Mouse (Mus musculus) right cerebral cortex, postnatal 25 days (tissue): Measurements from ENCODE around the gene Hand2.

Experiments used
- DNase-seq: peaks from one replicate; pipeline ENCODE4 v3.0.0; 2022

The Hand2 gene

GRCm38 (mm10) chr8:57343731-57344315, 23.0 kb downstream of the Hand2 start:
- DNase-seq: no peak

DNA sequence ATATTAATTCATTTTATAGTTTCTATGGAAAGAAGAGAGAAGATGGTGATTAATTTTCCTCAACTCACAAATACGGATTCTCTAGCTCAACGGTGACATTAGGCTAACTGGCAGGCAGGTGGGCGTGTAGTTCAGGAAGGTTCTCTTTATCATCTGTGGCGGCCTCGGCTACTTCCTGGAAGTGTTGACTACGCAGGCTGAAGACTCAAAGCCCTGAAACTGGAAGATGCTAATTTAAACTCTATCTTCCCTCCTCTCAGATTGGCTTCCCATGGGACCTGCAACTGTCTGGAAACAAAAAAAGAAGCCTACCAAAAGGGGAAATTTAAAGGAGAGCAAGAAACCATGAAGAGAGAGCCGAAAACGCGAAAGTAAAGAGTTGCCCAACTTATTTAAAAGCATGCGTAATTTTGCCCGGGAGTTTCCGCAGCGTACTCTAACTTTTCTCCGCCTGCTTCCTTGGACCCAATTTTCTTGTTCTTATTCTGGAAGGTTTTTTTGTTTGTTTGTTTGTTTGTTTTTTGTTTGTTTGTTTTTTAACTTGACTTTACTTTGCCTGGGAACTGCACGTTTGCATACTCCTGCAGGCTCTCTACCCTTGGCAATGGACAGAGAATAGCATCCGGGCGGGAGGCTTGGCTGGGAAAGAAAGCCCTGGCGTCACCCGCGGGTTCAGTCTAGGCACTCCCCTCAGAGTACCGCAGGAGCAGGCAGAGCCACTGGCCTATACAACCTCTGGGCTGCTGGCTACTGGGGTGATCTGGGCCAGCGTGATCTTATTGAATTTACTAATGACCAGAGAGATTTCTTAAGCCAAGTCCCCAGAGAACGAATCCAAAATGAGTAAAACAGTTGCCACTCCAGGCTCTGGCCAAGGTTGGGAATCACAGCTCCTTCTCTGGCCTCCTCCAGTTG, 24.4 kb downstream of the Hand2 start:
- DNase-seq: no peak

DNA sequence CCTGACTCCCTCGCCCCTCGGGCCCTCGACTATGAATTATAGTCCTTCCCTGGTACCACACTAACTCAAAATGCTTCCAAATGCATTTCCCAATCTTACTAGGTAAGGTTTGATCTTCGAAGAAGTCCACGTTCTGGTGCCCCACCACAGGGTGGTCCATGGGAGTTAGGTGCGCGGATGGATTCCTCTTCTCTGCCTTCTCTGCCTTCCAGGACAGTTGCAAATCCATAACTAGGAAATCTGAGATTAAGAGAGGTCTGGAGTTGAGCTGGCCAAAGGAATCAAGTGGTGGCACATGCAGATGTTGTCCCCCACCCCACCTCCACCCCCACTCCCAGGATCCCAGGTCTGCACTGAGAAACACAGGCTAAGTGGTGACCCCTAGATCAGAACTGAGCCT, 25.6 kb downstream of the Hand2 start:
- no peak for DNase-seq

DNA sequence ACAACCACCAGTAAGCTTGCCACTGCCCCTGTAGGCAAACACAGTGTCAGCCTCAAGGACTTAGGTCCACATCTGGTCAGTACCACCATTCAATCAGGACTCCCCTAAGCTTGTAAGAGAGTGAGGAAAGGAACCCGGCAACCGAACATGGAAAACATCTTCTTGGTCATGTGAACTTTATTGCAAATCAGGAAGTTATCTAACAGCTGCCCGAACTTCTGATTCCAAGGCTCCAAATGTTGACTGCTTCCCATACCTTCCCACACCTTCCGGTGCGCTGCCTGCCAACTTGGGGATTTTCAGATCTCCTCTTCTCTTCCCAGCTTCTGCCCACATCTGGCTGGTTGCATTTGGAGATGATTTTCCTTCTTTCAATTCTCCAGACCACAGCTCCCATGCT, 26.4 kb downstream of the Hand2 start:
- DNase-seq: no peak

- DNase-seq: no peak
Measured at GRCm38 (mm10) chr8:57348251-57348650, 27.5 kb downstream of the Hand2 start.

DNA sequence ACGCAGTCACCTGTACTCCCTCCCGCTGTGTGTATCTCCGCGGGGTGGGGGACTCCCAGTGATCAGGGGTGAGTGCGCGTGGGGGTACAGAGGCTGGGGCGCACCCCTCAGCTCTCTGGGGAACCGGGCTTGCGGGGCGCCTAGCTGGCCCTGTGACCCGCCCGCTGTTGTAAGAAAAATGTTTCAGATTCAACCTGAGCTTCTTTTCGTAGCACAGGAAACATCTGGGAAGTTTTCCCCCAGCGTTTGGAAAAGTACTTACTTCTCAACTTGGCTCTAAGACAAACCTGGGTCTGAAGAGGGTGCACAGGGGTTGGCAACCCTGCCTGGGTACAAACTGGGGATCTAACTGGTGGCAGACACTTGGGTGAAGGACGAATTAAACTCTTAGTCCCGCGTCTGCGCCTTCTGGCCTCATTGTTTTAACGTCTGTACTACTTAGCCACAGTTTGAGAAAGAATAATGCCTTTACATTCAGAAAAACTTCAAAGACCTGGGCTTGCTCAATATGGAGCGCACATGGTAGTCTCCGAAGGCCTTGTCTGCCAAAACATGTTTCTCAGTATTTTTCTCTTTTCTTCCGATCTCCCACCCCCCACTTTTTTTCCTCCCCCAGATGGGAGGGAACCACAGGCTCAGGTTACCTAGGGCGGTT, 28.2 kb downstream of the Hand2 start:
- no peak for DNase-seq

DNA sequence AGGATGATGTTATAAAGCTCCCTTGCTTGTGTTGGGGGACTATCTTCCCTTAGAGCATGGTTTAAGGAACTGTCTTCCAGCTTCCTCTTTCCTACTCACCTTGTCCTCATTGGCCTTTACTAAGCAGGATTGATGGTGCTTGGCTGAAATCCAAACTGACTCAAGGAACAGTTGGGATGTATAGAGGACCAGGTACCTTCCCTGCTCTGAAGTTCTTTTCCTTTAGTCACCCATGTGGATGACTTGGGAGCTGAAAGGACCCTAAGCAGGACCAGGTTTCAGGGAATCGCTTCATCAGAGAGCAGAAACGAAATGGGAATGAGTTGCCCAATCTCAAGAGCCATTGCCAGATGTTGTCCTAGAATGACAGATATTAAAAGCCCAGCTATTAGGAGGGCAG, 31.1 kb downstream of the Hand2 start:
- no peak for DNase-seq

- DNase-seq: no peak
Measured at GRCm38 (mm10) chr8:57353346-57354305, 32.8 kb downstream of the Hand2 start.

- no peak for DNase-seq
Measured at GRCm38 (mm10) chr8:57354876-57355275, 34.1 kb downstream of the Hand2 start.

DNA sequence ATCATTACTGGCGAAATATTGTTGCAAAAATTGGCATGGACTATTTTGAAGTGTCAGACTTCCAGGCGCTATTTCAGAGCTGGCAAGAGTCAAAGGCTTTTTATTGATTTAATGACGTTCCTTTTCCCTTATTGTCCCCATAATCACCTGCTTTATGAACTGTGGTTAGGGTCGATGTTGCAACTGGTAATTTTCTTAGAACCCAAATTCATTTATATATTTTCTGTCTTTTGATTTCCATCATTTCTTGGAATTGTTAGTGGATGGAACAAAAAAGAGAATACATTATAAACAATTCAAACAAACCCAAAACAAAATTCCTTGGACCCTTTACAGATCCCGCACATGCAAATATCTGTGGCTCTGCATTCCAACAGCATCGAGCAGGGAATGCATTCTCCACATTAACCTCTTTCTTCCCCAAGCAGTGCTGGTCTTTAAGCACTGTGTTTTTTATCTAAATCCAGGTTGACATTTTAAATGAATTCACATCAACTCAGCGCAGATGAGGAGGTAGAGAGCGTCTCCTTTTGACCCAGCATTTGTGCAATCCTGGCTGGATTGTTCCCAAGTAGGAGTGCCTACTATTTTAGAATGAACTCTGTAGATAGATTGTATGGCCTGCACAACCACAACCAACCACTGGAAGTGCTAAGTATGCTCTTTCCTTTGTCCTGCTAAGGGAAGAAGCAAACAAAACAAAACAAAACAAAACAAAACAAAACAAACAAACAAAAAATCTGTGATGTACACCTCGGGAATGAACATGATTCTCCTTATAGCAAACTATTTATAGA, 35.9 kb downstream of the Hand2 start:
- no peak for DNase-seq

- DNase-seq: no peak
Measured at GRCm38 (mm10) chr8:57360493-57360892, 39.7 kb downstream of the Hand2 start.

DNA sequence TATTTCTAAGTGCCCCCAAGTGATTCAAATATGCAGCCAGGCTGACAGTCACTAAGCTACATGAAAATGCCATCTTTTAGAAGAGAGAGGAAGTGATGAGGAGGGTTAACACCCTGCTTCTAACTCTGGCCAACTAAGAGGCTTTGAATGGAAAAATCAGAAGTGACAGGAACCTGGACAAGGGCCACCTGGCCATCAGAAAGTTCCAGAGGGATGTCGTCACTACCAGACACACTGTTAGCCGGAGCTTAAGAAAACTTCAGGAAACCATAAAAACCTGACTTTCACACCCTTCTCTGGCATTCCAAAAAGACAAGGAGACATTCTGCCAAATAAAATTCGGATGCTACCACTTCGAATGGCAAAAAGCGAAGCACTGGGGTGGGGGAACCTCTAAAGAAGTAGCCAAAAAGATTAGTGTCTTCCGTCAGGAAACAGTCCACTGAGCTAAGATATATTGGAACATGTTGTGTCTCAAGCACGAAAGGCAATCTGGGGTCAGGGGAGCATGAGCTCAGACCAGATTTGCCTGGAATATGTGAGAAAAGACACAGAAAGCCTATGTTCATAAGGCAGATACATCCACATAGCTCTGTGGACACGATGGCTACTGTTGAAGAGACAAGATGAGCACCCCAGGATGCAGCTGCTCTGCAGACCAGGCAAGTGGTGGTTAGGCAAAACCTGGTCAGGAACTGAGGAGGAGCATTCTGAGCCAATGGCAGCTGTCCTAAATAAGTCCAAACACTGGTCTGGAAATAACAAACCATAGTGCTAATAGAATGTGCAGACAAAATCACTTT, 40.4 kb downstream of the Hand2 start:
- DNase-seq: no peak

- no peak for DNase-seq
Measured at GRCm38 (mm10) chr8:57362881-57363280, 42.1 kb downstream of the Hand2 start.

GRCm38 (mm10) chr8:57374044-57374443, 53.3 kb downstream of the Hand2 start:
- no peak for DNase-seq
